Mouse (Mus musculus): ENCODE data around the gene Atp6v0e. TPM values are rescaled to one million over a fixed set of nuclear protein-coding genes. Genes with fewer than 3 reads are reported as not detected.
A peak's percentile ranks its signal among the peaks of the same experiment; 100 is the strongest.

Atp6v0e gene
- total and polyA plus RNA-seq, 3 experiments: 190 to 422 (median 226) TPM

GRCm38 (mm10) chr17:26742581-26742980, 79.5 kb downstream of the Atp6v0e start:
- peak overlapping the region; percentile 79 for H3K4me2 ChIP-seq (ENCODE audit: insufficient read depth, low read depth, poor library complexity, severe bottlenecking)
- peaks cover 8 to 32% of the 10 kb centered on the region in 2 experiments for H3K4me1 ChIP-seq (ENCODE audit: control insufficient read depth in 1 of 2, insufficient read depth in 2 of 2)
- DNase-seq (ENCODE audit: extremely low read depth): no peak
- in situ Hi-C loops (cut with MboI; ENCODE audit: low pct_ligation_motif_present, low pct_unique_long_range_greater_than_20kb, low sequenced_read_pairs) (no loop called here), dilution Hi-C loops (cut with MboI; ENCODE audit: extremely low pct_ligation_motif_present, extremely low pct_unique_long_range_greater_than_20kb, low sequenced_read_pairs) (no loop called here)
- peak overlapping the region; percentile 17 to 40 (median 30) for H3K4me3 ChIP-seq (replicated peaks in 1 of 3; ENCODE audit: low read depth in 2 of 3, low read length in 2 of 3, poor library complexity in 1 of 3)
- no peak overlapping the region for H3K27ac ChIP-seq (ENCODE audit: insufficient read depth, low read depth)
- H3K79me2 ChIP-seq (replicated peaks; ENCODE audit: control insufficient read depth, extremely low read depth, insufficient read depth, poor library complexity, severe bottlenecking): 0 out of 2 replicates have a peak, but pooled peaks cover 2% of the 10 kb centered on the region
- H3K9me3 ChIP-seq (replicated peaks; ENCODE audit: low read length): no peaks in the 10 kb centered on the region
- no peak overlapping the region; the same call in 1 of the 2 replicates for H3K9ac ChIP-seq (ENCODE audit: insufficient read depth, low read depth)
- peaks cover 0 to 19% of the 10 kb centered on the region in 2 experiments for H3K36me3 ChIP-seq (replicated peaks in 1 of 2; ENCODE audit: control insufficient read depth in 1 of 2, insufficient read depth in 1 of 2, low read length in 1 of 2)
- no peaks in the 10 kb centered on the region for H3K27me3 ChIP-seq (replicated peaks)
- no peak for TF ChIP-seq MAX (IDR thresholded peaks at IDR 0.05; ENCODE audit: low read length)
- TF ChIP-seq BHLHE40 (IDR thresholded peaks at IDR 0.05; ENCODE audit: low read depth, low read length): no peak
- peak; percentile 87 for TF ChIP-seq TBP (conservative IDR thresholded peaks at IDR 0.05; ENCODE audit: low read depth, low read length)
- TF ChIP-seq ETS1 (conservative IDR thresholded peaks at IDR 0.05; ENCODE audit: low read depth, low read length): no peak
- TF ChIP-seq NELFE (IDR thresholded peaks at IDR 0.05; ENCODE audit: low read depth, low read length): no peak
- peak; percentile 27; the same call in 1 of the 2 replicates for TF ChIP-seq POLR2A (IDR thresholded peaks at IDR 0.05; ENCODE audit: low read depth, low read length)
- TF ChIP-seq ZKSCAN1 (IDR thresholded peaks at IDR 0.05; ENCODE audit: borderline replicate concordance, low read depth, low read length): no peak
- TF ChIP-seq PAX5 (IDR thresholded peaks at IDR 0.05; ENCODE audit: low read length): no peak
- TF ChIP-seq UBTF (IDR thresholded peaks at IDR 0.05; ENCODE audit: low read depth, low read length): peak; percentile 94

- dilution Hi-C loops (cut with MboI; ENCODE audit: extremely low pct_ligation_motif_present, extremely low pct_unique_long_range_greater_than_20kb, low sequenced_read_pairs) (no loop called here), in situ Hi-C loops (cut with MboI; ENCODE audit: low pct_ligation_motif_present, low pct_unique_long_range_greater_than_20kb, low sequenced_read_pairs) (no loop called here)
- Histone ChIP-seq H3K36me3 (replicated peaks in 1 of 2; ENCODE audit: control insufficient read depth in 1 of 2, insufficient read depth in 1 of 2, low read length in 1 of 2) (peaks cover 0 to 19% of the 10 kb centered on the region in 2 experiments), H3K4me3 (replicated peaks in 1 of 3; ENCODE audit: low read depth in 2 of 3, low read length in 2 of 3, poor library complexity in 1 of 3) (peak overlapping the region in 2 of 3 experiments; percentile 24 to 40), H3K9me3 (replicated peaks; ENCODE audit: low read length) (no peaks in the 10 kb centered on the region), H3K27ac (ENCODE audit: insufficient read depth, low read depth) (no peak overlapping the region), H3K4me1 (ENCODE audit: control insufficient read depth in 1 of 2, insufficient read depth in 2 of 2) (peaks cover 8 to 26% of the 10 kb centered on the region in 2 experiments), H3K79me2 (replicated peaks; ENCODE audit: control insufficient read depth, extremely low read depth, insufficient read depth, poor library complexity, severe bottlenecking) (0 out of 2 replicates have a peak, but pooled peaks cover 2% of the 10 kb centered on the region), H3K9ac (ENCODE audit: insufficient read depth, low read depth) (peak overlapping the region; percentile 48; the same call in 1 of the 2 replicates), H3K27me3 (replicated peaks) (no peaks in the 10 kb centered on the region), H3K4me2 (ENCODE audit: insufficient read depth, low read depth, poor library complexity, severe bottlenecking) (peak overlapping the region; percentile 83)
- TF ChIP-seq CTCF (conservative IDR thresholded peaks at IDR 0.05 in 1 of 2, IDR thresholded peaks at IDR 0.05 in 1 of 2; ENCODE audit: low read depth in 2 of 2, low read length in 2 of 2) (peak in 1 of 2 experiments; percentile 37; a peak in 2 of 4 replicates), EP300 (IDR thresholded peaks at IDR 0.05; ENCODE audit: low read length) (no peak), SMC3 (IDR thresholded peaks at IDR 0.05; ENCODE audit: low read depth, low read length) (peak; percentile 35; the same call in 1 of the 2 replicates)
- DNase-seq (ENCODE audit: extremely low read depth): no peak
Measured at GRCm38 (mm10) chr17:26743294-26743693, 80.3 kb downstream of the Atp6v0e start.

Other genes with a start within 250 kb of the Atp6v0e start
- 0.17 and 0.25 TPM in 2 replicates for gene Neurl1b, start 248.4 kb upstream of the Atp6v0e start, total RNA-seq (2012; rRNA removed)
- gene Neurl1b, start 248.4 kb upstream of the Atp6v0e start, total RNA-seq (2014; rRNA removed): not detected in 2 replicates
- gene Neurl1b, start 248.4 kb upstream of the Atp6v0e start, polyA plus RNA-seq (2012; ENCODE audit: insufficient read length, low read depth): not detected in 2 replicates
- gene Ergic1, start 101.7 kb upstream of the Atp6v0e start, total RNA-seq (2012; rRNA removed): 129 and 131 TPM in 2 replicates
- 89.5 and 93.5 TPM in 2 replicates for gene Ergic1, start 101.7 kb upstream of the Atp6v0e start, total RNA-seq (2014; rRNA removed)
- 111 and 142 TPM in 2 replicates for gene Ergic1, start 101.7 kb upstream of the Atp6v0e start, polyA plus RNA-seq (2012; ENCODE audit: insufficient read length, low read depth)
- gene Dusp1, start 101.1 kb upstream of the Atp6v0e start, total RNA-seq (2012; rRNA removed): 3.5 and 5.6 TPM in 2 replicates
- 2.6 and 3.5 TPM in 2 replicates for gene Dusp1, start 101.1 kb upstream of the Atp6v0e start, total RNA-seq (2014; rRNA removed)
- gene Dusp1, start 101.1 kb upstream of the Atp6v0e start, polyA plus RNA-seq (2012; ENCODE audit: insufficient read length, low read depth): 8.6 and 9.9 TPM in 2 replicates
- 5.8 and 6.8 TPM in 2 replicates for gene Crebrf, start 52.4 kb downstream of the Atp6v0e start, total RNA-seq (2012; rRNA removed)
- 8.1 and 8.6 TPM in 2 replicates for gene Crebrf, start 52.4 kb downstream of the Atp6v0e start, total RNA-seq (2014; rRNA removed)
- gene Crebrf, start 52.4 kb downstream of the Atp6v0e start, polyA plus RNA-seq (2012; ENCODE audit: insufficient read length, low read depth): 5.8 and 9.2 TPM in 2 replicates
- gene Bnip1, start 117.8 kb downstream of the Atp6v0e start, total RNA-seq (2012; rRNA removed): 47.1 and 54.6 TPM in 2 replicates
- 59.6 and 63.9 TPM in 2 replicates for gene Bnip1, start 117.8 kb downstream of the Atp6v0e start, total RNA-seq (2014; rRNA removed)
- 44.1 and 50.9 TPM in 2 replicates for gene Bnip1, start 117.8 kb downstream of the Atp6v0e start, polyA plus RNA-seq (2012; ENCODE audit: insufficient read length, low read depth)
- not detected in 2 replicates for gene Nkx2-5, start 181.8 kb downstream of the Atp6v0e start, total RNA-seq (2012; rRNA removed)
- not detected in 2 replicates for gene Nkx2-5, start 181.8 kb downstream of the Atp6v0e start, total RNA-seq (2014; rRNA removed)
- gene Nkx2-5, start 181.8 kb downstream of the Atp6v0e start, polyA plus RNA-seq (2012; ENCODE audit: insufficient read length, low read depth): not detected in 2 replicates